Mouse (Mus musculus) embryonic fibroblast, embryonic 13.5 days (primary cell): ENCODE results near the gene Nmb.

ENCODE experiments used
- CTCF ChIP-seq: IDR thresholded peaks from 2 replicates; pipeline ENCODE4 v1.5.1; 2011; ENCODE audit warnings: mild to moderate bottlenecking, control low read depth, low read length, moderate library complexity, borderline replicate concordance; ENCODE audit not compliant: insufficient read depth
- POLR2A ChIP-seq: IDR thresholded peaks from 2 replicates; pipeline ENCODE4 v1.6.1; 2011; ENCODE audit warnings: low read depth, mild to moderate bottlenecking, control low read depth, low read length, moderate library complexity

GRCm38 (mm10) chr7:80855316-80855715, 49.6 kb downstream of the Nmb start:
- no peak for TF ChIP-seq POLR2A
- TF ChIP-seq CTCF, result no peak
